Mouse (Mus musculus) lung, postnatal 0 days (tissue): ENCODE measurements at regions not wholly inside any gene's neighbourhood (a gene's known extent, or its start where the extent isn't known, plus 50 kb on each side); places are given as distances from the start of the nearest gene placed in this dataset.

Source experiments
- ATAC-seq: fragments of 200-750 bp; cut with Nextera tagmentation; 2 replicates; pipeline ENCODE4 v1.8.0; 2017; ENCODE audit warnings: moderate library complexity
- DNase-seq: peaks from one replicate; pipeline ENCODE4 v3.0.0-alpha.2; 2016; ENCODE audit warnings: low spot score
- H3K27ac ChIP-seq: fragments of 300-500 bp; sonication (generic); 2 replicates; pipeline ENCODE4 v1.5.1; 2014; ENCODE audit warnings: antibody characterized with exemption, mild to moderate bottlenecking, low read length, mixed read lengths
- H3K27me3 ChIP-seq: fragments of 300-500 bp; sonication (generic); replicated peaks from 2 replicates; pipeline ENCODE4 v1.6.1; 2014; ENCODE audit warnings: low read length, mixed read lengths; ENCODE audit not compliant: insufficient read depth
- H3K36me3 ChIP-seq: fragments of 300-500 bp; sonication (generic); 2 replicates; pipeline ENCODE4 v1.6.1; 2014; ENCODE audit warnings: low read length, mixed read lengths; ENCODE audit not compliant: insufficient read depth
- H3K4me1 ChIP-seq: fragments of 300-500 bp; sonication (generic); 2 replicates; pipeline ENCODE4 v1.6.1; 2014; ENCODE audit warnings: antibody characterized with exemption, low read depth, low read length, mixed read lengths; ENCODE audit not compliant: insufficient read depth
- H3K4me2 ChIP-seq: fragments of 300-500 bp; sonication (generic); replicated peaks from 2 replicates; pipeline ENCODE4 v1.6.1; 2014; ENCODE audit warnings: low read depth, mild to moderate bottlenecking, low read length, moderate library complexity, mixed read lengths
- H3K4me3 ChIP-seq: fragments of 300-500 bp; sonication (generic); 2 replicates; pipeline ENCODE4 v1.5.1; 2014; ENCODE audit warnings: low read depth, low read length
- H3K9ac ChIP-seq: fragments of 300-500 bp; sonication (generic); replicated peaks from 2 replicates; pipeline ENCODE4 v1.6.1; 2014; ENCODE audit warnings: low read depth, mild to moderate bottlenecking
- H3K9me3 ChIP-seq: fragments of 300-500 bp; sonication (generic); 2 replicates; pipeline ENCODE4 v1.6.1; 2016; ENCODE audit warnings: low read length, mixed read lengths
- CTCF ChIP-seq: IDR thresholded peaks from 2 replicates; pipeline ENCODE4 v1.5.1; 2016; ENCODE audit warnings: antibody characterized with exemption, mild to moderate bottlenecking
- EP300 ChIP-seq: IDR thresholded peaks from 2 replicates; pipeline ENCODE4 v1.6.1; 2016; ENCODE audit warnings: antibody characterized with exemption, mild to moderate bottlenecking, control low read depth
- WGBS: fragments of 180-500 bp; shearing (Covaris S2); extraction: QIAGEN DNeasy Blood & Tissue Kit; methylation state at CpG from one replicate; pipeline ENCODE4 v1.1.7; 2014; 5-methylcytosine and 5-hydroxymethylcytosine counted together

DNA sequence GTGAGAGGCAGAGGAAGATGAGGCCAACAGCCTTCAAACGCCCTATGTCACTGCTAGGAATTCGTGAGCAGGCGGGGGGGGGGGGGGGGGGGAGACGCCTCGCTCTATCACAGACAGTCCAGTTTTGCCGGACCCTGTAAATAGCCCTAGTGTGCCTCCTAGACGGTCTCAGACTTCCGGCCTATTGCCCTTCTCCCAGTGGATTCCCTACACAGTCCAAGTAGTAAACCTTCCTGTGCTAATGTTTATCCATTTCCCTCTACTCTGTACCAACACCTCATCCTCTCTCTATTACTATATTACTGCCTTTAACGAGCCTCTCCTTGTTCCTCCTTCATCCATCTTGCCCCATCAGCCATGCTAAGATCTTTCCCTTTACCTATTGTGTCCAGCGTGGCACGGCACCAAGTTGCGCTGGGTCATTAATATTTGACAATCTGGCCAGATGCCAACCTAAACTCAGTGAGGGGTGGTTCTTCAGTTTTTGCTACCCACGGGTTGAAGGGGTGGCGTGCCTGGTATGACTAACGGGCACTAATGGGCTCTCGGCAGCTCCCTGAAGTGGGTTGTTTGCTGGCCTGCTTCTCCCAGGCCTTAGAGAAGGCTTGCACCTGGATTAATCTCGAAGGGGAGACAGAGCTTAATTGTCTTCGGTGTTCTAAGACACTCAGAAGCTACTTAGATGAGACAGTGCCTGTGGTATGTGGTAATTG is 220.0 kb upstream of the Tmem45b start:
- DNase-seq (peak; percentile 42), ATAC-seq (peak; percentile 49)
- Histone ChIP-seq H3K36me3 (no peaks in the 10 kb centered on the region), H3K4me1 (peaks cover 4% of the 10 kb centered on the region; the same call in 1 of the 2 replicates), H3K9me3 (no peaks in the 10 kb centered on the region), H3K27ac (no peak overlapping the region), H3K4me2 (no peak overlapping the region), H3K4me3 (no peak overlapping the region), H3K27me3 (no peaks in the 10 kb centered on the region), H3K9ac (no peak overlapping the region)
- no peak for TF ChIP-seq EP300
- no peak for TF ChIP-seq CTCF
- 23% methylated on average over 15 of the region's 18 CpGs for WGBS

- TF ChIP-seq EP300, result peak; percentile 81
- TF ChIP-seq CTCF, result peak; percentile 25; the same call in 1 of the 2 replicates
- peak; percentile 85 for ATAC-seq
- H3K27me3 ChIP-seq, result no peaks in the 10 kb centered on the region
- H3K4me1 ChIP-seq, result peaks cover 4% of the 10 kb centered on the region; the same call in 1 of the 2 replicates
- no peaks in the 10 kb centered on the region for H3K36me3 ChIP-seq
- peak overlapping the region; percentile 33 for H3K4me2 ChIP-seq
- no peak overlapping the region for H3K4me3 ChIP-seq
- peak; percentile 83 for DNase-seq
- WGBS, result 13% methylated on average over 19 of the region's 19 CpGs
- H3K9me3 ChIP-seq, result no peaks in the 10 kb centered on the region
- no peak overlapping the region for H3K27ac ChIP-seq
- no peak overlapping the region for H3K9ac ChIP-seq
Measured at GRCm38 (mm10) chr9:31683302-31684081, 219.2 kb upstream of the Tmem45b start.

- no peak overlapping the region for H3K9ac ChIP-seq
- ATAC-seq (no peak), DNase-seq (no peak)
- H3K9me3 ChIP-seq, result no peaks in the 10 kb centered on the region
- H3K4me2 ChIP-seq, result 0 out of 2 replicates have a peak overlapping the region, but pooled peaks have one; percentile 33
- H3K27me3 ChIP-seq, result no peaks in the 10 kb centered on the region
- 50% methylated on average over 6 of the region's 6 CpGs for WGBS
- no peak overlapping the region for H3K27ac ChIP-seq
- no peaks in the 10 kb centered on the region for H3K36me3 ChIP-seq
- H3K4me3 ChIP-seq, result no peak overlapping the region
- TF ChIP-seq EP300, result no peak
- no peak for TF ChIP-seq CTCF
- H3K4me1 ChIP-seq, result peaks cover 4% of the 10 kb centered on the region; the same call in 1 of the 2 replicates
Measured at GRCm38 (mm10) chr9:31682893-31683292, 218.6 kb upstream of the Tmem45b start.

- Histone ChIP-seq H3K36me3 (no peaks in the 10 kb centered on the region), H3K27me3 (no peaks in the 10 kb centered on the region), H3K4me3 (no peak overlapping the region), H3K4me2 (no peak overlapping the region), H3K9me3 (no peaks in the 10 kb centered on the region), H3K27ac (no peak overlapping the region), H3K4me1 (no peaks in the 10 kb centered on the region), H3K9ac (no peak overlapping the region)
- TF ChIP-seq CTCF, result no peak
- no peak for TF ChIP-seq EP300
- DNase-seq (no peak), ATAC-seq (no peak)
Measured at GRCm38 (mm10) chr9:31677150-31677549, 212.9 kb upstream of the Tmem45b start.

- Histone ChIP-seq H3K4me3 (no peak overlapping the region), H3K27ac (no peak overlapping the region), H3K4me2 (no peak overlapping the region), H3K4me1 (no peaks in the 10 kb centered on the region), H3K9me3 (no peaks in the 10 kb centered on the region), H3K36me3 (no peaks in the 10 kb centered on the region), H3K27me3 (no peaks in the 10 kb centered on the region), H3K9ac (no peak overlapping the region)
- no peak for ATAC-seq
- 44% methylated on average over 2 of the region's 2 CpGs for WGBS
- no peak for DNase-seq
- TF ChIP-seq EP300 (no peak), CTCF (no peak)
Measured at GRCm38 (mm10) chr9:31659026-31659425, 194.8 kb upstream of the Tmem45b start.

DNA sequence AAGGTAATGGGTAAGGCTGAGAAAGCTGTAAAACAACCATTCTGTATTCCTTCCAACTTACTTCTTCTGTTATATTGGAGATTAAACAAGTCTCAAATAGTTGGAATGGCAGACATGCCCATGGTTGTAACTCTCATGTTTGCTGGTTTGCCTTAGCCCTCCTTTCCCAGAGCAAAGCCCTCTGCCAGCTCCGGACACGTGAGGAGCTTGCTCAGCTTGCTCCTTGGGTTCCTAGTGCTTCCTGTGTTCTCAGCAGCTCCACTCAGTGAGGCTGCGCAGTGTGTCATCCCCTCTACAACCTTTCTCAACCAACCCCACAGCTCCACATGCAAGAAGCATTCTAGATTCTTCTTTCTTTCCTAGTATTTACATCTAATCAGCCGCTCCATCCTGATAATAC is 193.3 kb upstream of the Tmem45b start:
- 83% methylated on average over 4 of the region's 4 CpGs for WGBS
- no peak for TF ChIP-seq EP300
- no peak for TF ChIP-seq CTCF
- no peaks in the 10 kb centered on the region for H3K27me3 ChIP-seq
- no peak overlapping the region for H3K4me3 ChIP-seq
- H3K36me3 ChIP-seq, result no peaks in the 10 kb centered on the region
- ATAC-seq (no peak), DNase-seq (no peak)
- no peaks in the 10 kb centered on the region for H3K4me1 ChIP-seq
- no peak overlapping the region for H3K27ac ChIP-seq
- H3K4me2 ChIP-seq, result no peak overlapping the region
- no peaks in the 10 kb centered on the region for H3K9me3 ChIP-seq
- H3K9ac ChIP-seq, result no peak overlapping the region
